Mouse (Mus musculus) CH12.LX (cell line): Measurements from ENCODE around the gene Prelp.

Source experiments
- CTCF ChIP-seq, 2 experiments: IDR thresholded peaks in 1 of 2; conservative IDR thresholded peaks in 1 of 2; 2 replicates each; pipeline ENCODE4 v1.5.1; 2011 to 2012; ENCODE audit warnings: low read depth in 2 of 2, low read length in 2 of 2, improper control_type of control experiment in 1 of 2, inconsistent platforms in 1 of 2, mild to moderate bottlenecking in 1 of 2, moderate library complexity in 1 of 2
- NELFE ChIP-seq: IDR thresholded peaks from 2 replicates; pipeline ENCODE4 v1.6.1; 2011; ENCODE audit warnings: low read depth, low read length, improper control_type of control experiment
- NRF1 ChIP-seq: IDR thresholded peaks from 2 replicates; pipeline ENCODE4 v1.6.1; 2014; ENCODE audit warnings: low read depth, mild to moderate bottlenecking, inconsistent platforms, low read length, improper control_type of control experiment, moderate library complexity
- POLR2A ChIP-seq: IDR thresholded peaks from 2 replicates; pipeline ENCODE4 v1.6.1; 2011; ENCODE audit warnings: low read depth, mild to moderate bottlenecking, improper control_type of control experiment, low read length
- SMC3 ChIP-seq: IDR thresholded peaks from 2 replicates; pipeline ENCODE4 v1.6.1; 2011; ENCODE audit warnings: low read depth, low read length, improper control_type of control experiment
- ZNF384 ChIP-seq: IDR thresholded peaks from 2 replicates; pipeline ENCODE4 v1.6.1; 2012; ENCODE audit warnings: low read depth, low read length, improper control_type of control experiment, inconsistent platforms

GRCm38 (mm10) chr1:133915723-133916355, 5.4 kb downstream of the Prelp start:
- TF ChIP-seq NELFE (no peak), NRF1 (no peak), CTCF (conservative IDR thresholded peaks at IDR 0.05 in 1 of 2, IDR thresholded peaks at IDR 0.05 in 1 of 2; ENCODE audit: low read depth in 2 of 2, low read length in 2 of 2) (no peak), SMC3 (no peak), POLR2A (no peak), ZNF384 (no peak)
